Mouse (Mus musculus): ENCODE results near the gene Cog5. TPM values are rescaled to one million over a fixed set of nuclear protein-coding genes. Genes with fewer than 3 reads are reported as not detected.
"Not testable (repeated sequence)": the region's sequence is repeated elsewhere in the genome, so short reads cannot be mapped to it uniquely, and the experiment has no call there.

Cog5 gene
- 10 to 100 TPM; 46.0 to 49.1 TPM for total RNA-seq (2021)
- long read RNA-seq, experiment 1, partial matches to known transcripts: 1 of 7 reads
- long read RNA-seq, experiment 1, other reads (novel, unspliced or antisense): 3 of 7 reads
- long read RNA-seq, experiment 2, partial matches to known transcripts: 4 of 13 reads
- long read RNA-seq, experiment 2, other reads (novel, unspliced or antisense): 5 of 13 reads

DNA sequence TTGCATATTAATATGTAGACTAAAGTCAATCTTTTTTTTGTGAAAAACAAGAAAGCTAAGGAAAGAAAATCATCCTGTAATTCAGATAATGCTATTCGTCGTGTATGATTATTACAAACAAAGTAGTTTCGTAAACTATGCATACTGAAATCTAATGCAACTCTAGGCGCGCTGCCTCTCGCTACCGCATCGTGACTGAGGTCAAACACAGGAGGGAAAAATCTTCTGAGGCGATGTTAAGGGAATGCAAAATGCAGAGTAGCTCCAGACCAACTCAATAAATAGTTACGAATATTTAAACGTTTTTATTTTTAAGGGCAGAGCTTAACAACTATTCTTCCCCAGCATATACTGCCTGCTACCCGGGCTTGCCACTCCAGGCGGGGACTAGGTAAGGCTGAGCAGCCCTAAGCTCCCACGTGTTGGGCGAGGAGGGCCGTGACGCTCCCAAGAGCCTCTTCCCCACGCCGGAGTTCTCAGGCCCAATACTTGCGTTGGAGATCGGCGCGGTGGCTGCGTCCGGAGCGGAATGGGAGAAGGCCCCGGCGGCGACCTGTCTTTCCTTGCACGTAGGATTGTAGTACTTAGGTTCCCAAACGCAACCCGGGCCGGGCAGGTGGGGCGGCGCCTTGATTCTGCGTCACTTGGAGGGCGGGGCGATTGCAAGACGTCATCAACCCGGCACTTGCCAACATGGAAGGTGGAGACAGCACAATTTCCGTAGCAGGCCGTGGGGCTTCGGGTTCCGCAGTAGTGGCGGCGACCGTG lies at the start of gene Cog5, which contains the start of gene Dus4l:
Gene Cog5, plus strand, starts transcription at position 673 of the 768 bp plus-strand sequence.
Gene Dus4l, minus strand, starts transcription at position 630 of the 768 bp plus-strand sequence.
- DNase-seq (ENCODE audit: low spot score in 2 of 2): peak; percentile 90 to 93

DNA sequence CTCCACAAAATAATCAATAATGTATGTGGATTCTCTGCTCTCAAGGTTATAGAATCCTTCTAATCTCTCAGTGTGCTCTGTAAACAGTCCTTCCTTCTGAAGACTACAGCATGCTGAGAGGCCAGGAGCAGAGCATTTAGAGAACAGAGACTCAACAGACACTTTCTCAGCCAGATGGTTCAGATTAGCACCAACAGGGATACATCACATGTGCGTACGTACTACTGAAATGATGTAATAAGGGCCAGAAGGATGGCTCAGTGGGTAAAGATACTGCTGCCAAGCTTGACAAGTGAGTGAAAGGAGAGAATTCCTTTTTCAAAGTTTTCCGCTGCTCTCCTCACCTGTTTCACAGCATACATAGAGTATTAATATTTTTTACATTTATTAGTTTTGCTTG lies 49.8 kb upstream of the Cog5 start:
- no peak for DNase-seq (ENCODE audit: low spot score in 2 of 2)

DNA sequence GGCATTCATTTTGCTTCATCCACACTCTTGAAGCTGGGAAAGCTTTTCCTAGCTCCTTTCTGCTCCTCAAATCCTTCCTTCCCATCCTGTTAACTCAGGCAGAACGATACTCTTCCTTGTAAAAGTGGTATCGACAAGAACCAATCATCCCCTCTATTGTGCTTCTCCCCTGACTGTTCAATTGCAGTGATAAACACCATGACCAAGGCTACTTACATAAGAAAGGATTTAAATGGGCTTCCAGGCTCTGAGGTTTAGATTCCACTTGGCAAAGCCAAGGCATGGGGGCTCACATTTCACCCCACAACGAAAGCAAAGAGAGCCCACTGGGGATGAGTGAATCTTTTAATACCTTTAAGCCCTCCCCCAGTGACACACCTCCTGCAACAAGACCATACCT lies 46.5 kb upstream of the Cog5 start:
- DNase-seq (ENCODE audit: low spot score in 2 of 2): no peak

DNA sequence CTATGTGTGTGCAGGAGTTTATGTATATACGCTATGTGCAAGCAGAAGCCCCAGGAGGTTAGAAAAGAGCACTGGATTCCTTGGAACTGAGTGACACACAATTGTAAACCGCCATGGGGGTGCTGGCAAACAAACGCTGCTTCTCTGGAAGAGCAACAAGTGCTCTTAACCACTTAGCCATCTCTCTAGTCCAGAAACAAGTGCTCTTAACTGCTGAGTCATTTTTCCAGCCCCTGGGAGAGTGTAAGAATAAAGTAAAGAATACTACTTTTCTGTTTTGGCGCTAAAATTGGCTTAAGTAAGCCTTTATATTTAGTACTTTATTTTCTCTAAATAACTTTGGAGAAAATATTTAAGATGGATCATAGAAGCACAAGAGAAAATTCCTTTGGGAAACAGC lies 41.3 kb upstream of the Cog5 start:
- no peak for DNase-seq (ENCODE audit: low spot score in 2 of 2)

DNA sequence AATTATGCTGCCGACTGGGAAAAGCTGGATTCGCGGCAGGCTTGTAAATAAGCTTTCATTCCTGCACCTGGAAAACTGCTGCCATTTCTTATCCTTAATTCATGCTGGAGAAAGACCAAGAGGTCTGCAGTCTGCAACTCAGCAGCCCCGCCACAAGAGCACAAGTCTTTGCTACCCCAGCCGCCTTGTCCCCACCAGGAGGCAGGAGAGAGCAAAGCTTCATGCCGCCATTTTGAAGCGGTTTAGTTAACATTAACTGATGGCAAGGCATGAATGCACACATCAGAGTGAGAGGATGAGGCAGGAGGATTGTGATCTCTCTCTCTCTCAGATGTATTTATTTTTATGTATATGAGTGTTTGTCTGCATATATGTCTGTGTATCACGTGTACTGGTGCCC lies 34.6 kb upstream of the Cog5 start:
- no peak for DNase-seq (ENCODE audit: low spot score in 2 of 2)

DNA sequence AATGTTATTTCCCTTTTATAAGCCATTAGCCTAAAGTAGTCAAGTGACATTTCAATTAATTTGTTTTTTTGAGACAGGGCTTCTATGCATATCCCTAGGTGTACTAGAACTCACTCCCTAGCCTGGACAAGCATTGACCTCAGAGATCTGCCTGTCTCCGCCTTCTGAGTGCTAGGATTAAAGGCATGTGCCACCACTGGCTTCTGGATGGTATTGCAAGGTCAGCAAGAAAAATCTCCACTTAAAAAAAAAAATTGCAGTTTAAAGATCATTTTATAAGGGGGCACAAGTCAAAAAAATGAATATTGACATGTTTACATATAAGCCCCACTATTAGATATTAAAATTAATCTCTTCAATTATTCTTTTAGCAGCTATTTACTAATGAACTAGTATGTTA lies 29.7 kb upstream of the Cog5 start:
- DNase-seq (ENCODE audit: low spot score in 2 of 2): no peak

DNA sequence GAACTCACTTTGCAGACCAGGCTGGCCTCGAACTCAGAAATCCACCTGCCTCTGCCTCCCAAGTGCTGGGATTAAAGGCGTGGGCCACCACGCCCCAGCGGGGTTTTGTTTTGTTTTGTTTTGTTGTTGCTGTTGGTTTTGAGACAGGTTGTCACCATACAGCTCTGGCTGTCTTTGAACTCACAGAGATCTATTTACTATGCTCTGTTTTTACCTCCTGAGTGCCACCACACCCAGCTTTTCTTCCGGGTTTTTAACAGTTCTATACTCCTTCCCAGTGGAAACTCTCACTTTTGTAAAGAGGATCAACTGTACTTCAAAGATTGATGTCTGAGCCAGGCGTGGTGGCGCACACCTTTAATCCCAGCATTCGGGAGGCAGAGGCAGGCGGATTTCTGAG lies 26.3 kb upstream of the Cog5 start:
- not testable (repeated sequence) for DNase-seq (ENCODE audit: low spot score in 2 of 2)

DNA sequence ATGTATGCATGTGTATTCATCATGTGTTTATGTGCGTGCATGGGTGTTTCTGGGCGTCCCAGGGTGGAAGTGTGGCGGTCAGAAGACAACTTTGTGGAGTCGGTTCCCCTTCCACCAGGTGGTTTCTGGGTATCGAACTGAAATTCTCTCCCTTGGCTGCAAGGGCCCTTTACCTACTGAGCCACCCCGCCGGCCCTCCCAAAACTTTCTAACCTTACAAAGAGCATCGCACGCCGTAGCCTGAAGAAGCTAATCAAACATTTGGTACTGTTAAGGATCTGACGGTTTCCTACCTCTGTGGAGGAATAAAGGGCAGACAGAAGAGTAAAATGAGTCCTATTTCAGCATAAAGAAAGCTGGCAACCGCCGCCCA lies 20.7 kb upstream of the Cog5 start:
- no peak for DNase-seq (ENCODE audit: low spot score in 2 of 2)

DNA sequence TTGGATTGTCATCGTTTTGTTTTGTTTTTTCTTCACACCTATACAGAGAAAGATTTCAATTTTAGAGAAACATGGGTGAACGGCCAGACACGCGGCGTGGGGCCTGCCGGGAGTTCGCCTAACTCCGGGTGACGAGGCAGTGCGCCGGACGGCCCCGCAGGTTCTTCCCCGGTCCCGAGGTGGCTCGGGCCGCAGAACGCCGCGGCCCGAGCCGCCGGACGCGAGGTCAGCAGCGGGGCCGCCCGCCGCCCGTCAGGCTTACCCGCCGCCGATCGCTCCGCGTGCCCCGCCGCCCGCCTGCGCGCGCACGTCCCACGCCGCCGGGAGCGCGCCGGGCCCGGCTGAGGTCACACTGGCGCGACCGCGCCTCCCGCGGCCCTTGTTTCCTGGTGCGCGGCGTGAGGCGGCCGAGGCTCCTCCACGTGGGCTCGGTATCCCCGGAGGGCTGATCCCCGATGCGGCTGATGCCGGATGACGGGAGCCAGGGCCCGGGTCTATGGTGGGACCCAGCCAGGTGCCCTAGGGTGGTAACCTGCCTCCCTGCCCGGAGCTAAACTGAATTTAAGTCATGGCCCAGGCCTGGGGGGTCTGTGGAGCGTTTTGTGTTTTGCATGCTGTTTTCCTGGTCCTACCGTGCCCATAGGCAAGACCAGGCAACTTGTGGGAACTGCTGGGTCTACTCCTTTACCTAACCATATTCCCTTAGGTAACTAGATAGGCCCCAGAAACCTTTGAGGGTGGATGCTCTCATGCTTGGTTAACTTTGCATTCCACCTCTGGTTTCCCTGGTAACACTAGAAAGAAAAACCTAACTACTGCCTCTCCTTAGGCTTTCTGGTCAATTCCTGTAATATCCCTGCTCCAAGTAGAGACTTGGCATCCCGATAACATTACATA lies 20.1 kb upstream of the Cog5 start, which contains the start of gene Bcap29:
Gene Bcap29, minus strand, starts transcription at position 316 of the 897 bp plus-strand sequence.
- DNase-seq (ENCODE audit: low spot score in 2 of 2): peak; percentile 43 to 56

DNA sequence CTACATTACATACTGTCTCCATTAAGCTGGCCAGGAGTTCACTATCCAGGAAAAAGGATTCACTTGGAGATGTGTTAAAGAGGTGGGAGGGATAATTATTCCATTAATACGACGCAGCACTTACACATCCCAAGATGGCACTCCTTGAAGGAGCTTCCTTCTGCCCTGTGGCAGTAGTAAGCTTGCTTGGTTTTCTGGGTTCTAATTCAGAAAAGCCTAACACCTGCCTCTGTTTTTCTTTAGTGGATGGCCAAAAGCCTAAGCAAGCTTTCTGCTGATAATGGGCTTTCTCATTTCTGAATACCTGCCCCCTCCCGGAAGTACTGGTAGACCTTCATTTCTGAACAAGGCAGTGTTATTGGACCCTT lies 19.4 kb upstream of the Cog5 start:
- no peak for DNase-seq (ENCODE audit: low spot score in 2 of 2)

DNA sequence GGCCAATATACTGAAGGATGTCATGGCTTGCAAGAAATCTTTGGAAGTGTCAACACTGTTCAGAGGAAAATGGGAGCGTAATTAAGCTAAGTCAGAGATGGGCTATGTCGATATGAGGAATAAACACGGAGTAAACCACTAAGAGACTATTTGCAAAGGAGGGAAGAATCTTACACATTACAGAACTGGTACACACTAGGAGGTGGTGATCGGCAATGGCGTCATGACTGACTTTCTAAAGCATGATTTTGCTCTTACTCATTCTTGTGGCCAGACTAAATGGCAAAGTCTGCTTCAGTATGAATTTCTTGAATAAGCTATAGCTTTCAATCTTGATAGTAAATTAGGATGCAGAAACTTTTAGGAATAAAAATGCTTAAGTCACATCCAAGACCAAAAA lies 1.1 kb upstream of the Cog5 start:
- DNase-seq (ENCODE audit: low spot score in 2 of 2): no peak

DNA sequence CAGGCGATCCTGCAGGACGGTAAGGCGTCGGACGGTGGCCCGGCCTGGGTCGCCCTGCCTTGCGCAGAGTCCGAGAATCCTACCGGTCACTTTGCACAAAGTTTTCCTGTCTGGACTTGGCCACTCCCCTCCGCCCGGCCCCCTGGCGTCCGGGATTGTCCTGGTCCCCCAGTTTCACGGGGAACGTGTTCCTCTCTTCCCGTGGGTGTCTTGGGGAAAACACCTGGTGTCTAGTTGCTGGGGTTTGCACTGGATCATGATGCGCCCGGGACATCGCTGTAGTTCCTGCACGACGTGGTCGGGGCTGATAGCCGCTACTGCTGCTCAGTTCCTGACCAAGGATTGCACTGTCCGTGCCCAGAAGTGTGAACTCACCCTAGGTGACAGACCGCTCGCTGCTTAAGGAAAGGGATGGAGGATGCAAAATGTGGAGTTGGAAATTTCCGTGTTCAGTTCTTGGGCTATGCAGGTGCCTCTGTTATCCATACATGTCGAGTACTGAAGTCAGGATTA lies 352 bp downstream of the Cog5 start:
- no peak for DNase-seq (ENCODE audit: low spot score in 2 of 2)

DNA sequence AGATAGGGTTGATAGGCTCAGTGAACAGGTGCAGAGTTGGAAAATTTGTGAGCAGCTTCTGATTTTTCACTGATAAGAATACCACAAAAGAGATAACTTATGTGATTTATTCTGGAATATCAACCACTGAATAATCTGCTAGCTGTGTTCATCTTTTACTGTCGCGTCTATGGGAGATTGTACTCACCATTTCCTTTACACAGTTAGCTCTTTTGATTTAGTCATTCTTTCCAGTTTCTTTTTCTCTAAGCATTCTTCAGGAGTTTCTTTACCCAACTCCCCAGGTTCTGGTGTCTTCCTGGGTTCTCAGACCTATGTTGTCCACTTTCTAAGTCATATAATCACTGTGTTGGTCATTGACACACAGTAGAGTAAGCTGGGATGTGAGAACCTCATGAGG lies 2.2 kb downstream of the Cog5 start:
- DNase-seq (ENCODE audit: low spot score in 2 of 2): no peak

DNA sequence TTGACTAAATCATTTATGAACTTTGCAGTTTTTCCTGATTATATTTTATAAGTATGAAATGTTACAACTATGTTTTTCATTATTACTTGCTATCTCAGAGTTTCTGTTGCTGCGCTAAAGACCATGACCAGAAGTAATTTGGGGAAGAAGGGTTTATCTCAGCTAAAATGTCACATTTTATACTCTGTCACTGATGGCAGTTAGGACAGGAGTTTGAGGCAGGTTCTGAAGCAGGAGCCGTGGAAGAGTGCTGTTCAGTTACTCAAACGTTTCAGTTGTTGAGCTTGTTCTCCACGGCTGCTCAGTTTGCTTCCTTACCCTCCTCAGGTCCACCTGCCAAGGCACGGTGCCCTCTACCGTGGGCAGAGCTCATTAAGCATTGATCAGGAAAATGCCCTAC lies 11.3 kb downstream of the Cog5 start:
- no peak for DNase-seq (ENCODE audit: low spot score in 2 of 2)

DNA sequence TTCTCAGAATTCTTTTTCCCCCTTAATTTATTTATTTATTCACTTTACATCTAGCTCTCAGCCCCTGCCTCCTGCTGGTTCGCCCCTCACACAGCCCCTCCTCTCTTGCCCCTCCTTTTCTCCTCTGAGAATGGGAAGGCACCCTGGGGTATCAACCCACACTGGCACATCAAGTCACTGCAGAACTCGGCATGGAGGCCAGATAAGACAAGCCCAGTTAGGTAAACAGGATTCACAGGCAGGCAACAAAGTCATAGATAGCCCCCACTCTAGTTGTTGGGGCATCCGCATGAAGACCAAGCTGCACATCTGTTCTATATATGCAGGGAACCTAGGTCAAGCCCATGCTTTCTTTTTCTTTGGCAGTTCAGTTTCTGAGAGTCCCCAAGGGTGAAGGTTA lies 12.5 kb downstream of the Cog5 start:
- no peak for DNase-seq (ENCODE audit: low spot score in 2 of 2)

DNA sequence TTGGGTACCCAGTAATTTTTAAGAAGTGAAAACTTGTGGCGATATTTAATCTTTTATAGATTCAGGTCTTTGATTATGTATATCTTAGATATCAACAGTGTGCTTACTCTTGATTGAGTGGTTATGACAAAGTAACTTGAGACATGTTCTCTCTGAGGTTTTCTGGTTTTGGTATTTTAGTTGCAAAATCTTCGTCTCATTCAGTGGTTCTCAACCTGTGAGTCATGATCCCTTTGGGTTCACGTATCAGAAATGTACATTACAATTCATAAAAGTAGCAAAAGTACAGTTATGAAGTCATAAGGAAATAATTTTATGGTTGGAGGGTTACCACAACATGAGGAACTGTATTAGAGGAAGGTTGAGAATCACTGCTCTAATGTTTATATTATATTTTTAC lies 32.0 kb downstream of the Cog5 start:
- DNase-seq (ENCODE audit: low spot score in 2 of 2): no peak

DNA sequence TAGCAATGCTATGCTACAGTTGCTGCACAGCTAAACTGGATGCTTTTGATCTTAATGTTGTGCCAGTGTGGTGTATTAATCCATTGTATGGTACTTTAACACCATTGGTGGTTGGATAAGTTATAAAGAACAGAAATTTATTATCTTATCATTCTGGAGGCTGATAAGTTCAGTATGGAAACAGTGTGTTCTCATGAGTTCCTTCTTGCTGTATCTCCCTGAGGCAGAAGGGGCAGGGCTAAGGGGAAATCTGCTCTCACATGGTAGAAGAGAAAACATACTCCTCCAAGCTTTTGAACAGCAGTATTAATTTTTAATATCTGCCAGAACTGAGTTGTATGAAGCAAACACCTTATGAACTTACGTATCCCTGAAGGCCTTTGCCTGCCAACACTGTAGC lies 38.6 kb downstream of the Cog5 start:
- no peak for DNase-seq (ENCODE audit: low spot score in 2 of 2)

DNA sequence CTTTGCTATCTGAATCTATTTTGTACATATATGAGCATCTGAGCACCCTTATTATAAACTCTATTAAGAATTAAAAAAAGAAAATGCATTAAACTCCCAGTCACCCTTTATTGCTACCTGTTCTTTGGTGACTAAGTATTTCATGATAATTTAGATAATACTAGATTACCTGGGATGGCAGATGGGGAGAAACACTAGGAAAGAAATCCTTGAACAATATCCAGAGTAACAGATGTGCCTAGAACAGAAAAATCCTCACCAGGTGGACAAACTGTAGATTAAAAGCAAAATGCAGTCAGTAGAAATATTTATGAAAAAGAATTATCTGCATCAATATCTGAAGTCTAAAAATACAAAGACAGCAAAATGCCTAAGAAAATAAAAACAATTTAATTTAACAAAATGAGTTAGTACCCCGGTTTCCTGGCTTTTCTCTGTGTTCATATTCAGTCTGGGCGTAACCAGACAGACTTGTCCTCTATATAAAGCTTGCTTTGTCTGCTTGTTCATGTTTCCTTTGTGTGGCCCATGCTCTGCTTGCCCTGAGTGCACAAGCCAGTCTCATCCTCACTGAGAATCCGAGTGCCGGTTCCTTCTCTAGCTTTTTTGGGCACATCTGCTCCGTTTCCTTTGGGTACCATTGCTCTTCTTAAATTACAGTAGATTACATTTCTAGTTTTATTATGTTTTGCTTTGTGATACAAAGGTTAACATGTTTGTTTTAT lies 46.1 kb downstream of the Cog5 start:
- no peak for DNase-seq (ENCODE audit: low spot score in 2 of 2)

DNA sequence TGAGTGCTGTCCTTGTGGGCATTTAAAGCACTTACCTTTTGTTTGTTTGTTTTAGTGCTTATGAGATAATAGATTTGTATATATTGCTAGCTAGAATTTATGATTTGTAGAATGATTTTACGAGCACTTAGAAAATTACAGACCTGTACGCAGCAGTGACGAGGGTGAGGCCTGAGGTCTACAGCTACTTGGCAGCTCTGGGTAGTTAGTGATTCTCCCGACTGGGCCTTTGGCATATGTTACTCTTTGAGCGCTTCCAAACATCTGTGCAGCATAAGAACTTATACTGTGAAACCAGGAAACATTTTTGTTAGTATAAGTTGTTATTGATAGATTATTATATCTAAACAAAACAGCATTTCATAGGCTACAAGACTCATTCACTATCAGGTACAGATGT lies 46.7 kb downstream of the Cog5 start:
- DNase-seq (ENCODE audit: low spot score in 2 of 2): no peak

DNA sequence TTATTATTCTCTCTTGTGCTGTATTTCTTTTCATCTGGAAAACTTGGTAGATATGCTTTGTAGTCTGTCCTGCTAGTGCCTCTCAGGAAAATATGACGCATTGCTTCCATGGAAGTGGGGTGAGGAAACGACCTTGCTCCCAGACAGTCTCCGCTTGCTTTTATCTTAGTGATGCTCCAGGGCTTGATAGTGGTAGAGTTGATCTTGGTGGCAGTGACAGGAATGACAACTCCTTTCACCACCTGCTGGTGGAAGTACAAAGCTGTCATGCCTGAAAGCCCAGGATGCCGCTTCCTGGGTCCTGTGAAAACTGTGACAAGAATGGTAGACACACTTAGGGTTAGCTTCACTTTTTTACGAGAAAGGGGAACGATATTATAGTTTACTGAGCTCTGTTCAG lies 49.2 kb downstream of the Cog5 start:
- no peak for DNase-seq (ENCODE audit: low spot score in 2 of 2)

DNA sequence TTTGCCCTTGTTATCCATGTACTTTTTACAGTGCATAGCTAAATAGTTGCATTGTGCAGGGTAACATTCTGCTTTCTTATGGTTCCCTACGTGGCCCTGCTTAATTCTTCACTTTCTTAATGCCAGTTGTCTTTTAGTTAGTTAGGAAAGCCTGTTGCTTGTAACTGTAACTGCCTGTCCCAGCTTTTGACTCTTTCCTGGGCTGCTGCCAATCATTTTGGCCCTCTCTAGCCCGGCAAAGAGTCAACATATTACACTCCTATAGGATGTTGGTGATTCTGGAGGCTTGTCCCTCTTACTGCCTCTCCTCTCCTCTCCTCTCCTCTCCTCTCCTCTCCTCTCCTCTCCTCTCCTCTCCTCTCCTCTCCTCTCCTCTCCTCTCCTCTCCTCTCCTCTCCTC lies 51.5 kb downstream of the Cog5 start:
- DNase-seq (ENCODE audit: low spot score in 2 of 2): no peak
